Mouse (Mus musculus) myocyte (in vitro differentiated cells): ENCODE data around the gene Dcun1d5. TPM values are rescaled to one million over a fixed set of nuclear protein-coding genes. Genes with fewer than 3 reads are reported as not detected.

ENCODE experiments used
- H3K27me3 ChIP-seq: one replicate; pipeline ENCODE4 v1.6.1; 2011; ENCODE audit not compliant: control insufficient read depth, insufficient read depth, insufficient read length
- H3K36me3 ChIP-seq: one replicate; pipeline ENCODE4 v1.6.1; 2011; ENCODE audit not compliant: control insufficient read depth, insufficient read depth
- H3K4me2 ChIP-seq: one replicate; pipeline ENCODE4 v1.6.1; 2011; ENCODE audit warnings: low read depth, control low read depth
- H3K4me3 ChIP-seq: one replicate; pipeline ENCODE4 v1.5.1; 2011; ENCODE audit warnings: mild to moderate bottlenecking, control low read depth, moderate library complexity
- H3K79me2 ChIP-seq: one replicate; pipeline ENCODE4 v1.6.1; 2011; ENCODE audit not compliant: control insufficient read depth, insufficient read depth
- H3ac ChIP-seq: one replicate; pipeline ENCODE4 v1.6.1; 2011; ENCODE audit not compliant: control insufficient read depth, insufficient read length
- CEBPB ChIP-seq: IDR thresholded peaks from 2 replicates; pipeline ENCODE4 v1.6.1; 2011; ENCODE audit warnings: mild to moderate bottlenecking, moderate library complexity; ENCODE audit not compliant: poor library complexity, insufficient read depth, severe bottlenecking
- E2F4 ChIP-seq: IDR thresholded peaks from one replicate; pipeline ENCODE4 v1.6.1; 2011; ENCODE audit warnings: mild to moderate bottlenecking, control low read depth, moderate library complexity; ENCODE audit not compliant: insufficient read depth
- MAX ChIP-seq: IDR thresholded peaks from one replicate; pipeline ENCODE4 v1.6.1; 2011; ENCODE audit warnings: low read depth, mild to moderate bottlenecking, control low read depth
- MYOD1 ChIP-seq, 3 experiments: IDR thresholded peaks; one replicate each; pipeline ENCODE4 v1.6.1; 2011; ENCODE audit warnings: control low read depth in 2 of 3, low read depth in 2 of 3, mild to moderate bottlenecking in 2 of 3, moderate library complexity in 1 of 3; ENCODE audit not compliant: insufficient read length in 2 of 3, control insufficient read depth in 1 of 3
- MYOG ChIP-seq, 3 experiments: IDR thresholded peaks; one replicate each; pipeline ENCODE4 v1.6.1; 2011; ENCODE audit warnings: control low read depth in 2 of 3, low read depth in 2 of 3, mild to moderate bottlenecking in 2 of 3; ENCODE audit not compliant: insufficient read length in 2 of 3, control insufficient read depth in 1 of 3, insufficient read depth in 1 of 3
- POLR2A ChIP-seq: IDR thresholded peaks from one replicate; pipeline ENCODE4 v1.6.1; 2011; ENCODE audit warnings: low read depth, mild to moderate bottlenecking, control low read depth, moderate library complexity; ENCODE audit not compliant: insufficient read length
- POLR2AphosphoS2 ChIP-seq: IDR thresholded peaks from one replicate; pipeline ENCODE4 v1.6.1; 2011; ENCODE audit warnings: low read depth, control low read depth; ENCODE audit not compliant: insufficient read length
- REST ChIP-seq: IDR thresholded peaks from one replicate; pipeline ENCODE4 v1.6.1; 2011; ENCODE audit warnings: mild to moderate bottlenecking, control low read depth, moderate library complexity; ENCODE audit not compliant: insufficient read depth, insufficient read length
- SRF ChIP-seq: IDR thresholded peaks from one replicate; pipeline ENCODE4 v1.6.1; 2011; ENCODE audit warnings: low read depth; ENCODE audit not compliant: control insufficient read depth, insufficient read length
- TCF12 ChIP-seq: IDR thresholded peaks from one replicate; pipeline ENCODE4 v1.6.1; 2011; ENCODE audit warnings: mild to moderate bottlenecking, control low read depth; ENCODE audit not compliant: poor library complexity, insufficient read depth, severe bottlenecking
- TCF3 ChIP-seq: IDR thresholded peaks from one replicate; pipeline ENCODE4 v1.6.1; 2011; ENCODE audit warnings: low read depth, control low read depth; ENCODE audit not compliant: insufficient read length
- USF1 ChIP-seq: IDR thresholded peaks from one replicate; pipeline ENCODE4 v1.6.1; 2011; ENCODE audit warnings: low read depth, mild to moderate bottlenecking, control low read depth, moderate library complexity
- polyA plus RNA-seq: library from polyadenylated mRNA; unstranded; fragments of >200 nt; fragmentation: generic; extraction: Trizol; gene quantifications from one replicate; pipeline ENCODE4 v1.2.1, GENCODE M21; 2012; ENCODE audit warnings: missing spikeins

The Dcun1d5 gene
- polyA plus RNA-seq, 1 experiment = 48.9 TPM

GRCm38 (mm10) chr9:7216240-7216639 is 31.9 kb downstream of the Dcun1d5 start:
- Histone ChIP-seq H3ac (no peak overlapping the region), H3K79me2 (no peaks in the 10 kb centered on the region), H3K36me3 (peaks cover 16% of the 10 kb centered on the region), H3K4me3 (no peak overlapping the region), H3K4me2 (no peak overlapping the region), H3K27me3 (no peaks in the 10 kb centered on the region)
- TF ChIP-seq USF1 (no peak), POLR2A (no peak), TCF3 (no peak), MAX (no peak), MYOD1 (IDR thresholded peaks at IDR 0.05; ENCODE audit: control insufficient read depth in 1 of 3, insufficient read length in 2 of 3, low read depth in 2 of 3) (no peak), TCF12 (no peak), SRF (no peak), REST (no peak), E2F4 (no peak), MYOG (IDR thresholded peaks at IDR 0.05; ENCODE audit: control insufficient read depth in 1 of 3, insufficient read depth in 1 of 3, insufficient read length in 2 of 3, low read depth in 2 of 3) (no peak), CEBPB (no peak), POLR2AphosphoS2 (no peak)

GRCm38 (mm10) chr9:7221024-7221423 is 36.7 kb downstream of the Dcun1d5 start:
- H3K79me2 ChIP-seq = no peaks in the 10 kb centered on the region
- H3K27me3 ChIP-seq = no peaks in the 10 kb centered on the region
- H3K4me3 ChIP-seq = no peak overlapping the region
- peaks cover 9% of the 10 kb centered on the region for H3K36me3 ChIP-seq
- H3K4me2 ChIP-seq = no peak overlapping the region
- TF ChIP-seq CEBPB = no peak
- no peak for TF ChIP-seq MYOD1 (IDR thresholded peaks at IDR 0.05; ENCODE audit: control insufficient read depth in 1 of 3, insufficient read length in 2 of 3, low read depth in 2 of 3)
- H3ac ChIP-seq = no peak overlapping the region

DNA sequence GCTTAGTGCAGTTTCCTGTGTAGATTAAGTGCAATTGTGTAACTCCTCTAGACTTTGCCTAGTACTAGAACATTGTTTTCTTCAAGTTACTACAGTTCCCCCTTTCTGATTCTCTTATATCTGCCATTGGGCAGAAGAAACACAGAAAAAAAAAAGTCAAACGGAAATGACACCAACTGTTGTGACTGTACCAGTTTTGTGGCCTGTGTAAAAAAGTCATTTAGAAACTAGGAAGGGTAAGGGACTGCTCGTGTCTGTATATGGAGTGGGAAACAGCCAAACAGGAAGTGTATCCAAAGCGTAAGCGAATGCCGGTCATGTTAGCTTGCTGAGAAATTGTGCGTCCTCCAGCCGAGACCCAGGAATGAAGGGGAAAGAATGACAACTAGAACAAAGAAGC is 37.1 kb downstream of the Dcun1d5 start:
- TF ChIP-seq CEBPB (no peak), POLR2AphosphoS2 (no peak), REST (no peak), E2F4 (no peak), POLR2A (no peak)
- Histone ChIP-seq H3K4me3 (no peak overlapping the region), H3K27me3 (no peaks in the 10 kb centered on the region), H3K4me2 (no peak overlapping the region), H3ac (no peak overlapping the region), H3K79me2 (no peaks in the 10 kb centered on the region), H3K36me3 (peaks cover 9% of the 10 kb centered on the region)

DNA sequence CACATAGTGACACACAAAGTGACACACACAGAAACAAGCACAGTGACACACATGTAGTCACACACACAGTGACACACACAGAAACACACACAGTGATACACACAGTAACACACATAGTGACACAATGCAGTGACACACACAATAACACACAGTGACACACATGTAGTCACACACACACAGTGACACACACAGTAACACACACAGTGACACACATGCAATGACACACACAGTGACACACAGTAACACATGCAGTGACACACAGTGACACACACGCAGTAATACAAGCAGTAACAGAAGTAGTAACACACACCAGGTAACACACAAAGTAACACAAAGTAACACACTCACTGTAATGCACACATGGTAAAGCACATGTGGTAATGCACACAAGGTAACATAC is 54.3 kb downstream of the Dcun1d5 start:
- Histone ChIP-seq H3K36me3 (no peaks in the 10 kb centered on the region), H3K27me3 (no peaks in the 10 kb centered on the region), H3K4me2 (no peak overlapping the region), H3ac (no peak overlapping the region), H3K79me2 (no peaks in the 10 kb centered on the region), H3K4me3 (no peak overlapping the region)
- TF ChIP-seq MYOD1 (IDR thresholded peaks at IDR 0.05; ENCODE audit: control insufficient read depth in 1 of 3, insufficient read length in 2 of 3, low read depth in 2 of 3) = no peak
- TF ChIP-seq E2F4 = no peak
- TF ChIP-seq CEBPB = no peak
- TF ChIP-seq POLR2A = no peak
- no peak for TF ChIP-seq MAX
- TF ChIP-seq TCF3 = no peak
- no peak for TF ChIP-seq MYOG (IDR thresholded peaks at IDR 0.05; ENCODE audit: control insufficient read depth in 1 of 3, insufficient read depth in 1 of 3, insufficient read length in 2 of 3, low read depth in 2 of 3)
- TF ChIP-seq USF1 = no peak
- TF ChIP-seq SRF = no peak

DNA sequence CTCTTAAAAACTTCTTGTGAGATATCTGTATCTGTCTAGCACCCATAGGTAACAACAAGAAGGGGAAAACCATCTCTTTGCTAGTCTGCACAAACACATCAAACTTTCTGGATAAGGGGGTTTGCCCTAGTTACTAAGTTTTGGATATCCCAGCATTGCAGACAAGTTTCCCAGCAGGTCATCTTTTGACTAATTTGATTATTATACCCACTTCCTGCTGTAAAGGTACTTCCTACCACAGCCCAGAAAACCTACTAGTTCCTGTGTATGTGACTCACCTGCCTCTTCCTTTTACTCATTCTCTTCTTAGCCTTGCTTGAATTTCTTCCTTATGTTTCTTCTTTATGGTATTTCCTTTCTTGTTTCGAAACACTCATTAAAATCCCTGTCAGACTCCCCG is 55.6 kb downstream of the Dcun1d5 start:
- Histone ChIP-seq H3K4me2 (no peak overlapping the region), H3K79me2 (no peaks in the 10 kb centered on the region), H3K4me3 (no peak overlapping the region), H3K36me3 (no peaks in the 10 kb centered on the region), H3ac (no peak overlapping the region), H3K27me3 (no peaks in the 10 kb centered on the region)
- TF ChIP-seq TCF12 (no peak), SRF (no peak), POLR2AphosphoS2 (no peak), CEBPB (no peak), MYOD1 (IDR thresholded peaks at IDR 0.05; ENCODE audit: control insufficient read depth in 1 of 3, insufficient read length in 2 of 3, low read depth in 2 of 3) (no peak)
